Mouse (Mus musculus): ENCODE results near the gene Ccdc149. TPM values are rescaled to one million over a fixed set of nuclear protein-coding genes. Genes with fewer than 3 reads are reported as not detected.

Ccdc149 gene
- total and polyA plus RNA-seq, 3 experiments: not detected

DNA sequence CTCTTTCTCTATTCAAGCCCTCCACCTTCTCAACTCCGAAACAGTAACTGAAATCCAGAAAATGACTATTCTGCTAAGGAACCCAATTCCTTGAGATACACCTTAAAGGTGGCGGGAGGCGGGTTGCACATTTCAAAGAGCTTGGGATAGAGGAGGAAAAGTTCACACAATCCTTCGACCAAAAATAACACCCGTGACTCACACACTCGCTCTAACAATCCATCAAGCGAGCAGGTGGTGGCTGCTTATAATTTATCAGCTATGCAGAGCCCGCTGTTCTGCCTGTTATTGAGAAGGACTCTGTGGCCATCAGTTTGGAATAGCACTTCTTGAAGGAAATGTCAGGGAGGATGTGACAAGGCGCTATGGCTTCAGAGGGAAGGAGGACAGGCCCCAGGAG, 45.5 kb downstream of the Ccdc149 start:
- Histone ChIP-seq H3K79me2 (replicated peaks; ENCODE audit: control insufficient read depth, extremely low read depth, insufficient read depth, poor library complexity, severe bottlenecking) (no peaks in the 10 kb centered on the region), H3K27ac (ENCODE audit: insufficient read depth, low read depth) (no peak overlapping the region), H3K9me3 (replicated peaks; ENCODE audit: low read length) (no peaks in the 10 kb centered on the region), H3K9ac (ENCODE audit: insufficient read depth, low read depth) (no peak overlapping the region), H3K4me2 (ENCODE audit: insufficient read depth, low read depth, poor library complexity, severe bottlenecking) (no peak overlapping the region), H3K4me3 (replicated peaks in 1 of 3; ENCODE audit: low read depth in 2 of 3, low read length in 2 of 3, poor library complexity in 1 of 3) (no peak overlapping the region), H3K36me3 (replicated peaks in 1 of 2; ENCODE audit: control insufficient read depth in 1 of 2, insufficient read depth in 1 of 2, low read length in 1 of 2) (no peaks in the 10 kb centered on the region), H3K4me1 (ENCODE audit: control insufficient read depth in 1 of 2, insufficient read depth in 2 of 2) (no peaks in the 10 kb centered on the region), H3K27me3 (replicated peaks) (no peaks in the 10 kb centered on the region)
- dilution Hi-C loops (cut with MboI; ENCODE audit: extremely low pct_ligation_motif_present, extremely low pct_unique_long_range_greater_than_20kb, low sequenced_read_pairs): no loop called here
- DNase-seq (ENCODE audit: extremely low read depth): no peak
- no peak for TF ChIP-seq NRF1 (IDR thresholded peaks at IDR 0.05; ENCODE audit: low read depth, low read length)
- TF ChIP-seq ZNF384 (IDR thresholded peaks at IDR 0.05; ENCODE audit: low read depth, low read length): no peak
- TF ChIP-seq MAX (IDR thresholded peaks at IDR 0.05; ENCODE audit: low read length): no peak
- TF ChIP-seq IRF4 (IDR thresholded peaks at IDR 0.05; ENCODE audit: low read depth, low read length): no peak
- in situ Hi-C loops (cut with MboI; ENCODE audit: low pct_ligation_motif_present, low pct_unique_long_range_greater_than_20kb, low sequenced_read_pairs): no loop called here

DNA sequence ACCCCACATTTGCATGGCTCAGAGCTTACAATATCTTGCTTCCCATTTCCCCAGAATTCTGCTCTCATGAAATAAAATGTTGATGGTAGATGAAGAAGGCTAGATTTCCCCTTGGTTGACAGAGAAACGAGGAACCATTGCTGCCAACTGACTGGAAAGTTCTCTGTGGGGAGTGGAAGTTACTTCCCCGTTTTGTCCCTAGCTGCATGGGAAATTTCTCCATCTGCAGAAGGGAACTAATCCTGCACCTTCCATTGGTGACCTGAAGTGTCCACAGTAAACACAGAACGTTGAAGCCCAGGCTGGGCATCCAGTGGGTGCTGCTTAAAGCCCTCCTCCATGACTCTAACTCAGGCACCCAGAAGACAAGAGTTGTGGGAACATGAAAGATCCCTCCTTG, 47.4 kb downstream of the Ccdc149 start:
- Histone ChIP-seq H3K36me3 (replicated peaks in 1 of 2; ENCODE audit: control insufficient read depth in 1 of 2, insufficient read depth in 1 of 2, low read length in 1 of 2) (no peaks in the 10 kb centered on the region), H3K79me2 (replicated peaks; ENCODE audit: control insufficient read depth, extremely low read depth, insufficient read depth, poor library complexity, severe bottlenecking) (no peaks in the 10 kb centered on the region), H3K4me1 (ENCODE audit: control insufficient read depth in 1 of 2, insufficient read depth in 2 of 2) (no peaks in the 10 kb centered on the region), H3K4me2 (ENCODE audit: insufficient read depth, low read depth, poor library complexity, severe bottlenecking) (no peak overlapping the region), H3K27ac (ENCODE audit: insufficient read depth, low read depth) (no peak overlapping the region), H3K9ac (ENCODE audit: insufficient read depth, low read depth) (no peak overlapping the region), H3K4me3 (replicated peaks in 1 of 3; ENCODE audit: low read depth in 2 of 3, low read length in 2 of 3, poor library complexity in 1 of 3) (no peak overlapping the region), H3K9me3 (replicated peaks; ENCODE audit: low read length) (no peaks in the 10 kb centered on the region), H3K27me3 (replicated peaks) (no peaks in the 10 kb centered on the region)
- in situ Hi-C loops (cut with MboI; ENCODE audit: low pct_ligation_motif_present, low pct_unique_long_range_greater_than_20kb, low sequenced_read_pairs) (no loop called here), dilution Hi-C loops (cut with MboI; ENCODE audit: extremely low pct_ligation_motif_present, extremely low pct_unique_long_range_greater_than_20kb, low sequenced_read_pairs) (no loop called here)
- TF ChIP-seq TCF12 (IDR thresholded peaks at IDR 0.05; ENCODE audit: low read depth, low read length): no peak
- TF ChIP-seq HCFC1 (IDR thresholded peaks at IDR 0.05; ENCODE audit: low read depth, low read length): no peak
- no peak for TF ChIP-seq RAD21 (IDR thresholded peaks at IDR 0.05; ENCODE audit: low read depth, low read length)
- no peak for TF ChIP-seq NRF1 (IDR thresholded peaks at IDR 0.05; ENCODE audit: low read depth, low read length)
- TF ChIP-seq SMC3 (IDR thresholded peaks at IDR 0.05; ENCODE audit: low read depth, low read length): no peak
- no peak for TF ChIP-seq NELFE (IDR thresholded peaks at IDR 0.05; ENCODE audit: low read depth, low read length)
- TF ChIP-seq EP300 (IDR thresholded peaks at IDR 0.05; ENCODE audit: low read length): no peak
- TF ChIP-seq TBP (conservative IDR thresholded peaks at IDR 0.05; ENCODE audit: low read depth, low read length): no peak
- TF ChIP-seq IRF4 (IDR thresholded peaks at IDR 0.05; ENCODE audit: low read depth, low read length): no peak
- no peak for TF ChIP-seq SIN3A (IDR thresholded peaks at IDR 0.05; ENCODE audit: low read length)
- no peak for TF ChIP-seq JUND (conservative IDR thresholded peaks at IDR 0.05; ENCODE audit: low read depth, low read length)
- no peak for TF ChIP-seq PAX5 (IDR thresholded peaks at IDR 0.05; ENCODE audit: low read length)
- no peak for TF ChIP-seq POLR2AphosphoS2 (IDR thresholded peaks at IDR 0.05; ENCODE audit: low read depth, low read length)
- TF ChIP-seq ETS1 (conservative IDR thresholded peaks at IDR 0.05; ENCODE audit: low read depth, low read length): no peak
- TF ChIP-seq BHLHE40 (IDR thresholded peaks at IDR 0.05; ENCODE audit: low read depth, low read length): no peak
- no peak for TF ChIP-seq CHD2 (IDR thresholded peaks at IDR 0.05; ENCODE audit: low read length)
- DNase-seq (ENCODE audit: extremely low read depth): no peak
